Mouse (Mus musculus) embryo, embryonic 11 days (tissue): Measurements from ENCODE around the gene Fam234a.
"Not testable (repeated sequence)": the region's sequence is repeated elsewhere in the genome, so short reads cannot be mapped to it uniquely, and the experiment has no call there.

Experiments
- DNase-seq: peaks from one replicate; pipeline ENCODE4 v3.0.0-alpha.2; 2015

Fam234a gene

DNA sequence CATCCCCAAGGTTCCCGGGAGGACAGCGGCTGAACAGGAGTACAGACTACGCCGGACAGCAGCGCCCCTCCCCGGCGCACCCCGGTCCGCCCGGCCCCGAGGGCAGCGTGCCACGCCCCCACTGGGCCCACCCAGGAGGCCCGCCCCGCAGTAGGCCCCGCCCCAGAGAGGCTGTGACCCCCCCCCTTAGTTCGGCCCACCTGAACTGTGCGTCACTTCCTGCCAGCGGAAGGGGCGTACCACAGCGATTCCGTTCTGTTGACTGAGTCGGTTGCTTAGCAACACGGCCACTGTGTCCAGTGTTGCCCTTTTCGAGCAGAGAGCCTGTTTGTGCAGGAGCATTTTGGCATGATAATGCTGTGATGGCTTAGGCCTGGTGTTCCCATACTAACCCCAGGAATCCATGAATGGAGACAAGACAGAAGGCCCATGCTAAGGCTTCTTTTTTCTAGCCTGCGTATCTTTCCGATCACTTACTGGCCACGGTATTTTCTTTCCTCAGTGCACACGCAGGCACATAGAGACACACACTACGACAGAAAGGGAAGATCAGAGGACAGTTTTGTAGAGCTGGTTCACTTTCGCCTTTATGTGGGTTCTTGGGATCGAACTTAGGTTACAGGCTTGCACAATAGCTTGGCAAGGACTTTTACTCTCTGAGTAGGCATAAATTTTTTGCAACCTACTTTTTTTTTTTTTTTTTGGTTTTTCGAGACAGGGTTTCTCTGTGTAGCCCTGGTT is at the start of gene Fam234a:
Gene Fam234a, minus strand, starts transcription at position 142 of the 741 bp plus-strand sequence.
- DNase-seq = peak; percentile 98

- DNase-seq = no peak
Measured at GRCm38 (mm10) chr17:26289475-26289874, 45.4 kb upstream of the Fam234a start.

DNA sequence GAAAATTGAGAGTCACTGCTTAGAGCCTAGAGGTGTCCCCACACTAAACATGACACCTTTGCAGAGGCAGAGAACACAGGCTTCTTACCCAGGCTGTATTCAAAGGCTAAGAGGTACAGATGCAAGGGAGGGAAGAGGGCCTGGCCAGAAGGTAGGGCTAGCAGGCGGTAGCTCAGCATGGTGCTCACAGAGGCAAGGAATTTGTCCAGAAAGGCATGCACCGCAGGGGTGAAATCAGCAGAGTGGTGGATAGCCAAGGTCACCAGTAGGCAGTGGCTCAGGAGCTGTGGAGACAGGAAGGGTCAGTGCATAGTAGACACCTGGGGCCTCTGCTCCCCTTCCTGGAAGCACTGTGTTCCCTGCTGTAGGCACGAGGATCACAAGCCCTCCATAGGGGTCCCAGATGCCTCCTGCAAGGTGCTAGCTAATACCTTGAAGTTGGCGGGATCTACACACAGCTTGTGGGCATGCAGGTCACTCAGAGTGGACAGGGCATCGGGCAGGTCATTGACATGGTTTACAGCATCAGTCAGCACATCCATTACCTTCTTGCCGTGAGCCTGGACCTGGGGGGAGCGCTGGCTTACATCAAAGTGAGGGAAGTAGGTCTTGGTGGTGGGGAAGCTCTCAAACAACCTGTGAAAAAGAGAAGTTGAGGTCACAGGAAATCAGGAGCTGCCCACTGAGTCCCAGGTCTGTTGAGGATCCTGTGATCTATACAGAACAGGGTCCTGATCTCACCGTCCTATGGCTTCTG is 42.3 kb upstream of the Fam234a start:
- DNase-seq = no peak

GRCm38 (mm10) chr17:26276711-26277110 is 32.7 kb upstream of the Fam234a start:
- DNase-seq = peak; percentile 51

DNA sequence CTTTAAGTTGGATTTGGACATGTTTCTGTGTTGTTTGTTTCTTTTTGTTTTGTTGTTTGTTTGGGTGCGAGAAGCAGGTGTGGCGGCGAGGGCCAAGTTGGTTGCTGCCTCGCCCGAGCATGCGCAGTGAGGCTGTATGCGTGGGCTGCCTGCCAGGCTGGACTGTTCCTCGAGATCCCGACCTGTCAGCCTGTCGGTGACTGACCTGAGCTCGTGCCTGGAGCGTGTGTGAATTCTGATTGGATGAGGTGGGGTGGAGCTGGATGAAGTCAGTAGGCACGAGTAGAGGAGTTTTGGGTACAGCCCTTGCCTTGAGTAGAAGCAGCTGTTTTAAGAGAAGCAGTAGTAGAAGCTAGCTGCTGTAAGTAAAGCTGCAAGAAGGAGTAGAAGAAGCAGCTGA is 31.9 kb upstream of the Fam234a start:
- DNase-seq = no peak

- DNase-seq = no peak
Measured at GRCm38 (mm10) chr17:26272586-26272985, 28.5 kb upstream of the Fam234a start.

GRCm38 (mm10) chr17:26269577-26269976 is 25.5 kb upstream of the Fam234a start:
- DNase-seq = not testable (repeated sequence)

- no peak for DNase-seq
Measured at GRCm38 (mm10) chr17:26268851-26269250, 24.8 kb upstream of the Fam234a start.

GRCm38 (mm10) chr17:26262384-26262783 is 18.3 kb upstream of the Fam234a start:
- DNase-seq = no peak

DNA sequence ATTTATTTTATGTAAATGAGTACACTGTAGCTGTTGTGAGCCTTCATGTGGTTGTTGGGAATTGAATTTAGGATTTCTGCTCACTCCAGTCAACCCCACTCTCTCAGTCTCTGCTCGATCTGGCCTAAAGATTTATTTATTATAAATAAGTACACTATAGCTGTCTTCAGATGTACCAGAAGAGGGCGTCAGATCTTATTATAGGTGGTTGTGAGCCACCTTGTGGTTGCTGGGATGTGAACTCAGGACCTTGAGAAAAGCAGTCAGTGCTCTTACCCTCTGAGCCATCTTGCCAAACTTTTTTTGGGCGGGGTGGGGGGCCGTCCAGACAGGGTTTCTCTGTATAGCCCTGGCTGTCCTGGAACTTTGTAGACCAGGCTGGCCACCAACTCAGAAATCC is 17.8 kb upstream of the Fam234a start:
- DNase-seq = no peak

DNA sequence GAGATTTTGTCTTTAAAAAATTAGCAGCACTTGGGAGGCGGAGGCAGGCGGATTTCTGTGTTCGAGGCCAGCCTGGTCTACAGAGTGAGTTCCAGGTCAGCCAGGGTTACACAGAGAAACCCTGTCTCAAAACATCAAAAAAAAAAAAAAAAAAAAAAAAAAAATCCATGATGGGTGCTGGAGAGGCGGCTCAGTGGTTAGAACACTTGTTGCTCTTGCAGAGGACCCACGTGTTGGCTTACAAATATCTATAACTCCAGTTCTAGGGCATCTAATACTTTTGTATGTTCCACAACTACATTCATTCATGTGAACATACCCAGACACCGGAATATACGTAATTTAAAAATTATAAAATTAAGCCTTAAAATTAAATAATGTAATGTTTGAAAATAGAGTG is 11.3 kb upstream of the Fam234a start:
- DNase-seq = no peak

GRCm38 (mm10) chr17:26253399-26253798 is 9.4 kb upstream of the Fam234a start:
- DNase-seq = no peak

GRCm38 (mm10) chr17:26252539-26253251 is 8.7 kb upstream of the Fam234a start, which contains the start of gene Luc7l:
Luc7l (plus strand) TSS chr17:26252896.
- peak; percentile 97 for DNase-seq

GRCm38 (mm10) chr17:26251886-26252538 is 8.0 kb upstream of the Fam234a start:
- DNase-seq = no peak

- no peak for DNase-seq
Measured at GRCm38 (mm10) chr17:26243471-26244100, 456 bp downstream of the Fam234a start.

DNA sequence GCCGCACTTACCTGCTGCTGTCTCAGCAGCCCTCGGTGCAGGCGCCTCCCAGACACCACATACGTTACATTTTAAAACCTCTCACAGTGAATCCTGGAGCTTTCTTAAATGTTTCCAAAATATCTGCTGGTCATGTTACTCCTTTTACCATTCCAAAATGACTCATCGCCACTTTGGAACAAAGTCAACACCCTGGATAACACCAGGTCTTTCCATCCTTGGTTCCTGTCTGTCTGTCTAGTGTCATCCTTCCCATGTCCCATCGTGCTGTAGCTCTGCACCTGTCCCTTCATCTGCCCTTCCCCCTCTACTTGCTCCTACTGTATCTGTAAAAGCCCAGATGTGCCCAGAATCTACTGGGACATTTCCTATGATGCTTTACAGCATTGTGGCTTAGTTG is 3.1 kb downstream of the Fam234a start:
- DNase-seq = no peak

GRCm38 (mm10) chr17:26240120-26240790 is 3.8 kb downstream of the Fam234a start:
- DNase-seq = no peak

DNA sequence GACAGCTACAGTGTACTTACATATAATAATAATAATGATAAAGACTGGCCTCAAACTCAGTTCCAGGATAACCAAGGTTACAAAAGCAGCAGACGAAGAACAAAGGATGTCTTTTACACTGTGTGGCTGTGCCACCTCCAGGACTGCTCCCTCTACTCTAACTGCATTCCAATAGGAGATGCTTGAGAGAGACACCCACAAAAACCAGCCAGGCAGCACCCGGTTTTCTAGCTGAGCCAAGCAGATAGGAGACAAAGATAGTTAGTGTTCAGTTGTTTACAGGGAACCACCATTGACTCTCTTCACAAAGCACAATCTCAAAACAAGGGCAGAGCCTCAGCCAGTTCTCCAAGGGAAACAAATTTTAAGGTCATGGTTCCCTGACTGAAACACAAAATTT is 4.5 kb downstream of the Fam234a start:
- DNase-seq = no peak

GRCm38 (mm10) chr17:26237667-26238066 is 6.4 kb downstream of the Fam234a start:
- no peak for DNase-seq

- DNase-seq = no peak
Measured at GRCm38 (mm10) chr17:26235077-26235815, 8.8 kb downstream of the Fam234a start.

GRCm38 (mm10) chr17:26234386-26234785 is 9.7 kb downstream of the Fam234a start:
- no peak for DNase-seq
